Mouse (Mus musculus) CH12F3 (cell line): ENCODE measurements around the gene Sgcb.

Experiments
- in situ Hi-C: fragments of 300-500 bp; cut with MboI; formaldehyde crosslinking; loops from 2 replicates; pipeline ENCODE4 v1.14.3; 2020; ENCODE audit warnings: low sequenced_read_pairs

Sgcb gene

DNA sequence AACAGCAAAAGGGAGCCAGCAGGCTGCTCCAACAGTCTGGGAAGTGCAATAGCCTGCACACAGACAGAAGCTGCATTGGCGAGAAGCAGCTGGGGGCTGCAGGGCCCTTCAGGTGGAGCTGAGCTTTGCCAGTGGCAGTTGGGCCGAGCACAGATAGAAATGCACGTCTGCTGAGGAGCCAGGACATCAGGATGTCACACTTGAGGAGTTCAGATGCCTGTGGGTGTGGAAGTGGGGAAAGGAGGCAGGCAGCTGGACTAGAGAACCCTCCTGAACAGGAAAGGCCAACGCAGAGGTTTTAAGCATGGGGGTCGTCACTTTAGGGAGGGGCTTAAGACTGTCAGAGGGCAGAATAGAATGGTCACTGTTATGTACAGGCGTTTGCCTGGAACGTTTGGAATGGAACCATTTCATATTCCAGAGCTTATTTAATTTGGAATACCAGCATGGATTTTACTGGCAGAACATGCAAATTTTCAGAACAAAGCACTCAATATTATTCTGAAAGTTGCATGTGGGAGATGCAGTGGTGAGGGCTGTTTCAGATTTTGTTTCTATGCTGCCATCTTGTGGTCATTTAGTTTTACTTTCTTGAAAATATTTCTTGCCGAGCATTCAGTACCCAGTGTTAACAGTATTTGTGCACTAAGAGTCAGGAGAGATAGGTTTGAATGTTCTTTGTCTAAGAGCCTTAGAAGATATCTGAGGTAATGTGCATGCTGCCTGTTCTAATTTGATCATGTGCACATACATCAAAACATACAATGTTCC lies 10.1 kb downstream of the Sgcb start:
- in situ Hi-C loops, result loop anchor here (5.0 kb wide), 1 partner anchor 205 kb away; no protein-coding TSS in a partner anchor

DNA sequence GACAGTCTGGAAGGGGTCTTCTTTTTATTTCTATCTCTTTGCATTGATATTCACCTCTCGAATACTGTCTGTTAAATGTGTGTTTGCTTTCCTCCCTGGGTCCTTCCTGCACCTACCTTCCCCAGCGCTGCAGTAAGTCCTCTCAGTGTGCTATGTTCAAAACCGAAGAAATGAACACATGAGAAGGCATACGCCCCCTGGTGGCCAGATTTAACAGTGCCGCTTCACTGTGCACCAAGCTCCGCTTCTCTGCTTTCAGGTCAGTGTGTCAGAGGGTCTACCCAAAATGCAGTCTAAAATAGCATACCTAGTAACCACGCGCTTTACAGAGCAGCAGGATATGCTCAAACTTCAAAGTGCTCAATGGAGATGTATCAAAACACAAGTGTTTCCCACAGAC lies 14.4 kb downstream of the Sgcb start:
- in situ Hi-C loops, result no loop called here

DNA sequence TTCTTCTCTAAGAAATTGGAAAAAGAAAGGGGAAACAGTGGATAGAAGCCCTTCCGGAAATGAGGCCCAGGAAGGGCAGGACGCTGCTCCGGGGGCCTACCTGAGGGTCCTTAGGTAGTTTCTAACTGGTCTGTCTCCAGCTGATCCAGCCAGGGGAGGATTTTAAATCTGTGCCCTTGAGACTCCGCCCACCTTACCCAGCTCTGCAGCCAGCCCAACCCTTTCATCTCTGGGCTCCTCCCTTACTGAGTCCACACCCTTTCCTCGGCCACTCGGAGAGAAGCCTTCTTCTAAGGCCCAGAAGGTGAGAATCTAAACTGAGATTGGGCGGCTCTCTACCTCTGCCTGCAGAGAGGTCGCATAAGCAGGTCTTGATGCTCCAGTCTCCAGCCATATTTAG lies 15.3 kb downstream of the Sgcb start, which contains the start of gene Lrrc66:
TSS of gene Lrrc66 (minus strand) at position 236 of the 400 bp plus-strand sequence.
- in situ Hi-C loops, result no loop called here

GRCm38 (mm10) chr5:73631001-73631558 lies 16.5 kb downstream of the Sgcb start:
- in situ Hi-C loops, result no loop called here

DNA sequence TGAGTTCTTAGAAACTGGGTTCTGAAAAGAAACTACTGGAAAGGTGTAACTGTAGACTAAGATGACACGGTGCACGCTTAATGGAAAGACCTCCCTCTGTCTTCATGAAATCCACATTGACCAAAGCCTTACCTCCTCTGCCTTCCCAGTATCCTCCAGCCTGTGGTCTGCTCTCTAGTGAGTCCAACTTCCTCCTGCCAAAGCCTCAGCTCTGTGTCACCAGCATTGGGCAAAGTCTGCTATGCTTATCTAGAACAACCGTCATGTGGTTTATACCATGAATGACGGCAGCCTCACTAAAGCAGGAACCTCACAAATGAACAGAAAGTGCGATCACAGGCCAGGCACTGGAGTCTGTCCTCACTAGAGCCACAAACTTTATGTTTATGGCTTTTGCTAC lies 17.4 kb downstream of the Sgcb start:
- in situ Hi-C loops, result no loop called here

- in situ Hi-C loops, result no loop called here
Observed at GRCm38 (mm10) chr5:73627991-73628390, 19.6 kb downstream of the Sgcb start.

DNA sequence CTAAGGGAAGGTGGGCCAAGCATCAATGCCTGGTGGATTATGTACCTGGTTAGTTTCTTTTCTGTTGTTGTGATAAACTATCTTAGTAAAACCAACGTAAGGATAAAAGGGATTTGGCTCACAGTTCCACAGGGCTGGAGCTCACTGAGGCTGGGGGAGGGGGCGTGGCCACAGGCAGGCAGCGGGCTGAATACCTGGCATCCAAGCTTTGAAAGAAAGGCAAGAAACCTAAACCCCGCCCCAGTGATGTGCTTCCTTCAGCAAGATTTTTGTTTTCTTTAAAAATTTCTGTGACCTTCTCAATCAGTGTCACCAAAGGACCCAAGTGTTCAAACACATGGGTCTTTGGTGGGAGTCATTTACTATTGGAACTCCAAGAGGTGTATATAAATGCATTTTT lies 20.0 kb downstream of the Sgcb start:
- in situ Hi-C loops, result no loop called here

- in situ Hi-C loops, result no loop called here
Observed at GRCm38 (mm10) chr5:73626842-73627241, 20.7 kb downstream of the Sgcb start.

GRCm38 (mm10) chr5:73625505-73625904 lies 22.1 kb downstream of the Sgcb start:
- in situ Hi-C loops, result no loop called here

GRCm38 (mm10) chr5:73618969-73619368 lies 28.6 kb downstream of the Sgcb start:
- in situ Hi-C loops, result no loop called here

DNA sequence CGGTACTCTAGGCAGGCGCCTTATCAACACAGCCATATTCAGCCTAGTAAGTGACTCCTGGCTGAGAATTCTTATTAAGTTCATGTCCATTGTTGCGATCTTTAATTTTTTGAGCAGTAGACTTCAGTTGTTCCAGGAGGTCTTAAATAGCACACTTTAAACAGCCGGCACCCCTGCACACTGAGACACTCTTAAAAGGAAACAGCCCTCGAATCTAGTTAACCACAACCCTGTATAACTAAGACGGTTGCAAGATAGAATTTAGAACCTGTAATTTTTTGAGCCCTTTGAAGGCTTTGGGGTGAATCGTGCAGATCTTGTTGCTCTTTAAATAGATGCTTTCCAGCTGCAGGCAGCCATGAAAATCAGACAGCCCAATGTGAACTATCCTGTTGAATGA lies 32.4 kb downstream of the Sgcb start:
- in situ Hi-C loops, result no loop called here

- in situ Hi-C loops, result no loop called here
Observed at GRCm38 (mm10) chr5:73613296-73613695, 34.3 kb downstream of the Sgcb start.

DNA sequence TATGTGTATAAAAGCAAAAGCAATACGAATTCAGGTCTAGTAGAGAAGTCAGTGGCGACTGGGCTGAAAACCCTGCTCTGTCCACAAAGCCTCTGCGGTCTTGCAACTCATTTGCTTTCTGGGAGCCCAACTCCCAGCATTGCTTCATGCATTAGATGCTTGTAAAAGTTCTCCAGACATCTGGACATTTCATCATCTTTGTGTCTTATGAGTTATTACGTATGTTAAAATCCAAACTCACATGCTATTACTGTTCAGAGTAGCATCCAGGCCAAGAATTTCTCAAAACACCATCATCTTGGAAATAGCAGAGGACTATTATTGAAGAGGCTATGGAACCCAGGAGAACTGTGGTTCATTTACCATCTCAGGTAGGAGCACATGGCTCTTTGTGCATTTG lies 36.5 kb downstream of the Sgcb start:
- in situ Hi-C loops, result no loop called here

DNA sequence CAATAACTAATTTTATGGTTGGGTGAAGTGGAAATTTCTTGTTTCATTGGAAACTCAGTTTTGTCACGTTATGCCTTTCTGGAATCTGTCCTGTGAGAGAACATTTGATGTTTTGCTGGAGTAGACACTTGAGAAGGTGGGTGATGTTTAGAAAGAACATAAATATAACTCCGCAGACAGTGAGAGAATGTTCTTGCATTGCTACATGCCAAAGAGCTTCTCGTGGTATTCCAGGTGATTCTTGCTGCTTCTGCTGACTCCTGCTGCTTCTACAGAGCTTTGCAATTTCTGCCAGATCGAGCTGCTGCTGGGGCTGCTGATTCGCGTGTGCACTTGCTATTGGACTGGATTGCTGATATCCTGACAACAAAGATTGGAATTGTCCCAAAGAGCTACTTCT lies 42.6 kb downstream of the Sgcb start:
- in situ Hi-C loops, result no loop called here

DNA sequence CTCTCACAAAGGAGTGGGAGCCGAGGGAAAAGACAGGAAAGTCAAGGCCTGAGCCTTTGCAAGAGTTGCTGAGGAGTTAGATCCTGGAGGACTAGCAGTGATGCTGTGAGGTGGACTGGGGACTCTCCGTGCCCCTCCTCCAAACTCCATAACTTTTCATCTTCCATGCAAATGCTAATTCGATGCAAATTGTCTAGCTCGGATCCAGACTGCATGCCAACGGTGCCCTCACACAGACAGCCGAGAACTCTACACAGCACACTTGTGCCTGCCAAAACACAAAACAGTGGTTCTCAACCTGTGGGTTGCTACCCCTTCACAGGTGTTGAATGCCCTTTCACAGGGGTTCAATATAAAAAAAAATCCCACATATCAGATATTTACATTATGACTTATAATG lies 43.0 kb downstream of the Sgcb start:
- in situ Hi-C loops, result no loop called here

DNA sequence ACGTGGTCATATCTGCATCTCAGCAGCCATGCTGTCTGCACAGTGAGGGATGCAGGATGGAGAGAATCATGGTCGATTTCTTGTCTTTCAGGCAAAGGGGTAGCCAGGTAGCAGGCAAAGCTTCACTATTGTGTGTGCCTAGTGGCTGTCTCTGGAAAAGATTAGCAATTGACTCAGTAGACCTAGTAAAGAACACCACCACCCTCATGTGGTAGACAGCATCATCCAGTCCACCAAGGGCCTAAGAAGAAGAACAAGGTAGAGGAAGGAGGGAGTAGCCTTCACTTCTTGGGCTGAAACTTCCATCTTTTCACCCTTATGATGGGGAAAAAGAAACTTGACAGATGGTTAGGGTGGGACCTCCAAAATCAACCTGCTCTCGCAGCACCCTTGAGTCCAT lies 44.7 kb downstream of the Sgcb start:
- in situ Hi-C loops, result no loop called here

- in situ Hi-C loops, result no loop called here
Observed at GRCm38 (mm10) chr5:73601361-73601763, 46.2 kb downstream of the Sgcb start.

- in situ Hi-C loops, result no loop called here
Observed at GRCm38 (mm10) chr5:73599991-73600390, 47.6 kb downstream of the Sgcb start.

GRCm38 (mm10) chr5:73598943-73599695 lies 48.5 kb downstream of the Sgcb start:
- in situ Hi-C loops, result no loop called here

DNA sequence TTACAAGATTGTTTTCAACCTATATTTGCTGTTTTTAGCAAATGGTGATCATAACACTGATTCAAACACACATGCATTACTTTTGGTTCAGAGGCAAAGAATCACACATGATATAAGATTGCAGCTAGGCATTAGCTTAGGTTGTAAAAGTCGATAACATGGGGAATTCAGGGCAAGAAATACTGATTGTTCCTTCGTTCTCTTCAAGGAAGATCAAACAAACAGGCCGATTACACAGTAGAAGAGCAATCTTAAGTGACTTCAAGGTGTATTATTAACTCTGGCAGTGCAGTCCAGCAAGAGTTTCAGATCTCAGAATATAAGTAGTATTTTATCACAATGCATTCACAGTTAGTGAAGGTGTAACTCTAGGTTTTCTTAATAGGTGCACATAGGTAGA lies 60.5 kb downstream of the Sgcb start:
- in situ Hi-C loops, result no loop called here

DNA sequence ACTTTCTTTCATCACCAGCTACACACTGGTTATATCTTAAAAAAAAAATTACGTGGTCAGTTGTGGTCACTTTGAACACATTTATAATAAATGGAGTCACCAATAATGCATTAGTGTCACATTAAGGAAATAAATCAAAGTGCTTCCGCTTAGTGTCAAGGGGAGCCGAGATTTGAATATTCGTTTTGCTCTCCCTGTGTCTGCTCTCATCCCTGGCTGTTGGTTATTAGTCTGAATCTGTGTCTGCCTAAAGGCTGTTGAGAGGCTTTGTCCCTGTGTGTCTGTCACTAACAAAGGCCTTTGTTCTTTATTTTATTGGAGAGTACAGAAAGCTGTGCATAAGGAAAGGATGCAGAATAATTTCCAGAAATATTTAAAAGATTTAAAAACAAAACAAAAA lies 61.0 kb downstream of the Sgcb start:
- in situ Hi-C loops, result no loop called here
